ENCODE assay signal across 18 mouse cellular contexts in the genomic region with DNA sequence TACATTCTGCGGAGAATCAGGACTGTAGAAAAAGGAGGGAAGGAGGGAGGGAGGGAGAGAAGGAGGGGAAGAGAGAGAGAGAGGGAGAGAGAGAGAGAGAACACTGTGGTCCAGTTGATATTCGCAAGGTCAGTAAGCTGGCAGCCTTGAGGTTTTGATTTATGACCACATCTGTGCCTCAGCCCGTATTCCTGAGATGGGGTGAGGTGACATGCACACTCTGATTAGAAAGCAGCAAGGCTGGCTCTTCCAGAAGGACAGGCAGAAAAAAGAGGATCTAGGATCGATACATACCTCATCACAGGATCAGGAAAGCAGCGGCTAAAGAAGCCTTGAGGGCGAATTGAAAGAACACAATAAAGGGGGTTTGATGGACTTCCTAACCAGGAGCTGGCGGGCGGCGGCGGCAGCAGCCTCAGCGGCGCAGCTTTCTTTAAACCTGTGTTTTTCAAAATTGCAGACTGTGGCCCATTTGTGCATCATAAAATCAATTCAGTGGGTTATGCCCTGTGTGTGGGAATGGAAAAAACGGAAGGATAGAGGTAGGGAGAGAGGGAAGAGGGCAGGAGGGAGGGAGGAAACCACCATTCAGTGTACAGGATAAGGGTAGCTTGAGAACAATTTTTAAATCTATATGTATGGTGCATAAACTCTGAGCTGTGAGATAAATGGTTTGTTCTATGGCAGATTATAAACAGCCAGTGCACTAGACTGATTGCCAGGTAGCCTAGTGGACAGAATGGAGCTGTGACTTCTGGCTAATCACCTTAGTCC. TPM values are rescaled to one million over a fixed set of nuclear protein-coding genes. Genes with fewer than 3 reads are reported as not detected.
DNase-seq lines count a peak whose midpoint lies in the region; ATAC-seq and TF ChIP-seq lines count a peak whose summit lies in the region.
"Had no signal": no experiment of that assay in that cellular context is flagged by ENCODE, and none has a peak within 500 bp of the region (broad histone marks: within the 10 kb centered on the region; RNA-seq: fewer than 3 reads in every experiment).

No protein-coding gene starts in this region.

- peak; percentile 24 for DNase-seq in gastrocnemius, adult 18-20 months (ENCODE audit: low spot score)
- DNase-seq in gastrocnemius, adult 2 months, result no peak
- DNase-seq in kidney, postnatal 25 days, result no peak
- DNase-seq: heart, postnatal 36 days; lung, adult 18-20 months; right cerebral cortex, postnatal 25 days; thymus, postnatal 36 days had no signal

- 0 out of 2 replicates have a peak, but pooled peaks cover 4% of the 10 kb centered on the region for H3K4me1 ChIP-seq in embryonic facial prominence, embryonic 13.5 days
- peaks cover 2% of the 10 kb centered on the region; the same call in 1 of the 2 replicates for H3K4me1 ChIP-seq in hindbrain, embryonic 16.5 days (ENCODE audit: control insufficient read depth, insufficient read depth, low read depth, low read length)
- H3K4me1 ChIP-seq in neural tube, embryonic 13.5 days (replicated peaks), result peaks cover 10% of the 10 kb centered on the region
- H3K4me1 ChIP-seq: kidney, embryonic 15.5 days had no signal

- TF ChIP-seq CTCF in gastrocnemius, adult 2 months (IDR thresholded peaks at IDR 0.05), result no peak

- WGBS in embryonic facial prominence, embryonic 13.5 days, result 50% methylated on average over 13 of the region's 13 CpGs
- WGBS in hindbrain, embryonic 16.5 days, result 53% methylated on average over 13 of the region's 13 CpGs
- 50% methylated on average over 13 of the region's 13 CpGs for WGBS in neural tube, embryonic 13.5 days

- ATAC-seq in embryonic facial prominence, embryonic 13.5 days (ENCODE audit: insufficient number of reproducible peaks, insufficient read depth, low FRiP score, low TSS enrichment, low read depth), result no peak
- ATAC-seq in hindbrain, embryonic 16.5 days, result peak; percentile 52
- peak; percentile 47 for ATAC-seq in neural tube, embryonic 13.5 days (ENCODE audit: low read depth)
- ATAC-seq in inflammation-experienced regulatory T-cells, adult 6 months, result no peak
- ATAC-seq: activated CD4-positive, CD25-positive, alpha-beta regulatory T cell, adult 4 months; CD4-positive, CD25-positive, alpha-beta regulatory T cell, adult 4 months had no signal

- no peak overlapping the region for H3K4me3 ChIP-seq in gastrocnemius, adult 2 months
- no peak overlapping the region for H3K4me3 ChIP-seq in embryonic facial prominence, embryonic 13.5 days
- no peak overlapping the region for H3K4me3 ChIP-seq in hindbrain, embryonic 16.5 days (ENCODE audit: low read length)
- no peak overlapping the region for H3K4me3 ChIP-seq in neural tube, embryonic 13.5 days
- H3K4me3 ChIP-seq: kidney, embryonic 15.5 days had no signal

- no peaks in the 10 kb centered on the region for H3K27me3 ChIP-seq in embryonic facial prominence, embryonic 13.5 days
- H3K27me3 ChIP-seq in hindbrain, embryonic 16.5 days (replicated peaks; ENCODE audit: control insufficient read depth, insufficient read depth, low read length), result no peaks in the 10 kb centered on the region
- H3K27me3 ChIP-seq in neural tube, embryonic 13.5 days, result no peaks in the 10 kb centered on the region
- H3K27me3 ChIP-seq: kidney, embryonic 15.5 days had no signal

- no peaks in the 10 kb centered on the region for H3K9me3 ChIP-seq in embryonic facial prominence, embryonic 13.5 days
- no peaks in the 10 kb centered on the region for H3K9me3 ChIP-seq in hindbrain, embryonic 16.5 days (ENCODE audit: control insufficient read depth, low read length)
- H3K9me3 ChIP-seq in neural tube, embryonic 13.5 days, result no peaks in the 10 kb centered on the region
- H3K9me3 ChIP-seq: kidney, embryonic 15.5 days had no signal

- H3K36me3 ChIP-seq in embryonic facial prominence, embryonic 13.5 days, result no peaks in the 10 kb centered on the region
- H3K36me3 ChIP-seq in hindbrain, embryonic 16.5 days (ENCODE audit: control insufficient read depth, insufficient read depth, low read length), result no peaks in the 10 kb centered on the region
- H3K36me3 ChIP-seq in neural tube, embryonic 13.5 days, result no peaks in the 10 kb centered on the region
- H3K36me3 ChIP-seq: kidney, embryonic 15.5 days had no signal

- H3K4me2 ChIP-seq in embryonic facial prominence, embryonic 13.5 days, result peak overlapping the region; percentile 33; the same call in 1 of the 2 replicates
- H3K4me2 ChIP-seq in hindbrain, embryonic 16.5 days (ENCODE audit: low read length), result 0 out of 2 replicates have a peak overlapping the region, but pooled peaks have one; percentile 20
- peak overlapping the region; percentile 13; the same call in 1 of the 2 replicates for H3K4me2 ChIP-seq in neural tube, embryonic 13.5 days
- H3K4me2 ChIP-seq: kidney, embryonic 15.5 days had no signal

- H3K9ac ChIP-seq in embryonic facial prominence, embryonic 13.5 days, result no peak overlapping the region
- no peak overlapping the region for H3K9ac ChIP-seq in hindbrain, embryonic 16.5 days (ENCODE audit: low read depth, low read length)
- H3K9ac ChIP-seq in neural tube, embryonic 13.5 days, result 0 out of 2 replicates have a peak overlapping the region, but pooled peaks have one; percentile 22
- H3K9ac ChIP-seq: kidney, embryonic 15.5 days had no signal

- intact Hi-C loops in gastrocnemius, adult 2 months (cut with DNase I), result no loop called here

- H3K27ac ChIP-seq in gastrocnemius, adult 2 months, result no peak overlapping the region; the same call in 1 of the 2 replicates
- H3K27ac ChIP-seq in embryonic facial prominence, embryonic 13.5 days, result no peak overlapping the region
- no peak overlapping the region; the same call in 1 of the 2 replicates for H3K27ac ChIP-seq in hindbrain, embryonic 16.5 days (ENCODE audit: low read depth, low read length)
- peak overlapping the region; percentile 65 for H3K27ac ChIP-seq in neural tube, embryonic 13.5 days (replicated peaks)
- H3K27ac ChIP-seq: kidney, embryonic 15.5 days had no signal

RNA-seq across cellular contexts. Expression of a gene that starts 9.7 kb away (rescaled TPM):
- total RNA-seq in gastrocnemius, adult 18-20 months (2021), result 10 to 100 TPM; 59.5 to 83.2 TPM
- 10 to 100 TPM; 68.9 to 69.3 TPM for total RNA-seq in gastrocnemius, adult 2 months (2021)
- 2.6 and 3.0 TPM in 2 replicates for polyA plus RNA-seq in embryonic facial prominence, embryonic 13.5 days (2015; fragmentation: Nextera tagmentation; extraction: Ambion mirVana)
- 1.1 and 1.9 TPM in 2 replicates for polyA plus RNA-seq in hindbrain, embryonic 16.5 days (2015; fragmentation: Nextera tagmentation; extraction: Ambion mirVana)
- polyA plus RNA-seq in neural tube, embryonic 13.5 days (2015; fragmentation: Nextera tagmentation; extraction: Ambion mirVana), result 1.6 and 2.3 TPM in 2 replicates
- not detected for polyA plus RNA-seq in inflammation-experienced regulatory T-cells, adult 6 months (2017; shearing (Covaris generic))
- total RNA-seq: granulocyte monocyte progenitor cell, adult 5-6 weeks; megakaryocyte progenitor cell, adult 5-6 weeks; neutrophil, adult 5-6 weeks had no signal
- polyA plus RNA-seq: activated CD4-positive, CD25-positive, alpha-beta regulatory T cell, adult 4 months; CD4-positive, CD25-positive, alpha-beta regulatory T cell, adult 4 months had no signal

RNA-seq across cellular contexts. Expression of a gene that starts 12.0 kb away (rescaled TPM):
- not detected for total RNA-seq in gastrocnemius, adult 18-20 months (2021)
- total RNA-seq in gastrocnemius, adult 2 months (2021), result not detected
- polyA plus RNA-seq in embryonic facial prominence, embryonic 13.5 days (2015; fragmentation: Nextera tagmentation; extraction: Ambion mirVana), result 0.15 and 0.83 TPM in 2 replicates
- not detected in 2 replicates for polyA plus RNA-seq in hindbrain, embryonic 16.5 days (2015; fragmentation: Nextera tagmentation; extraction: Ambion mirVana)
- polyA plus RNA-seq in neural tube, embryonic 13.5 days (2015; fragmentation: Nextera tagmentation; extraction: Ambion mirVana), result not detected in 2 replicates
- not detected for polyA plus RNA-seq in inflammation-experienced regulatory T-cells, adult 6 months (2017; shearing (Covaris generic))
- total RNA-seq: granulocyte monocyte progenitor cell, adult 5-6 weeks; heart, postnatal 36 days; left cerebral cortex, postnatal 36 days; megakaryocyte progenitor cell, adult 5-6 weeks; neutrophil, adult 5-6 weeks had no signal
- polyA plus RNA-seq: activated CD4-positive, CD25-positive, alpha-beta regulatory T cell, adult 4 months; CD4-positive, CD25-positive, alpha-beta regulatory T cell, adult 4 months had no signal

Comparison
In these comparisons a context has a peak if more than half of its experiments do, and no peak if none do; other contexts are left out.
1. ATAC-seq: peak in hindbrain, embryonic 16.5 days (single experiment) and neural tube, embryonic 13.5 days (single experiment); none in embryonic facial prominence, embryonic 13.5 days (single experiment) and inflammation-experienced regulatory T-cells, adult 6 months (single experiment).
2. Peak in every context shown above with its lines, with median percentiles within 50 percentile points of each other: H3K4me2 ChIP-seq.